Mouse (Mus musculus) CH12.LX (cell line): ENCODE data around the gene Cbr2.

Experiments used
- CHD2 ChIP-seq: IDR thresholded peaks from 2 replicates; pipeline ENCODE4 v1.6.1; 2011; ENCODE audit warnings: low read length, improper control_type of control experiment
- CTCF ChIP-seq, 2 experiments: IDR thresholded peaks in 1 of 2; conservative IDR thresholded peaks in 1 of 2; 2 replicates each; pipeline ENCODE4 v1.5.1; 2011 to 2012; ENCODE audit warnings: low read depth in 2 of 2, low read length in 2 of 2, improper control_type of control experiment in 1 of 2, inconsistent platforms in 1 of 2, mild to moderate bottlenecking in 1 of 2, moderate library complexity in 1 of 2
- EP300 ChIP-seq: IDR thresholded peaks from 2 replicates; pipeline ENCODE4 v1.6.1; 2011; ENCODE audit warnings: low read length, improper control_type of control experiment
- HCFC1 ChIP-seq: IDR thresholded peaks from 2 replicates; pipeline ENCODE4 v1.6.1; 2012; ENCODE audit warnings: low read depth, mild to moderate bottlenecking, inconsistent platforms, low read length, improper control_type of control experiment
- MAX ChIP-seq: IDR thresholded peaks from 2 replicates; pipeline ENCODE4 v1.6.1; 2011; ENCODE audit warnings: low read length, improper control_type of control experiment
- MAZ ChIP-seq: IDR thresholded peaks from 2 replicates; pipeline ENCODE4 v1.6.1; 2012; ENCODE audit warnings: low read depth, mild to moderate bottlenecking, inconsistent platforms, low read length, improper control_type of control experiment, moderate library complexity
- MEF2A ChIP-seq: IDR thresholded peaks from 2 replicates; pipeline ENCODE4 v1.6.1; 2014; ENCODE audit warnings: low read depth, mild to moderate bottlenecking, inconsistent platforms, low read length, improper control_type of control experiment, borderline replicate concordance
- MYC ChIP-seq: IDR thresholded peaks from 2 replicates; pipeline ENCODE4 v1.6.1; 2011; ENCODE audit warnings: low read depth, mild to moderate bottlenecking, improper control_type of control experiment, low read length
- NRF1 ChIP-seq: IDR thresholded peaks from 2 replicates; pipeline ENCODE4 v1.6.1; 2014; ENCODE audit warnings: low read depth, mild to moderate bottlenecking, inconsistent platforms, low read length, improper control_type of control experiment, moderate library complexity
- POLR2A ChIP-seq: IDR thresholded peaks from 2 replicates; pipeline ENCODE4 v1.6.1; 2011; ENCODE audit warnings: low read depth, mild to moderate bottlenecking, improper control_type of control experiment, low read length
- ZC3H11A ChIP-seq: IDR thresholded peaks from 2 replicates; pipeline ENCODE4 v1.6.1; 2012; ENCODE audit warnings: low read depth, mild to moderate bottlenecking, inconsistent platforms, low read length, improper control_type of control experiment
- ZMIZ1 ChIP-seq: IDR thresholded peaks from 2 replicates; pipeline ENCODE4 v1.6.1; 2012; ENCODE audit warnings: low read depth, mild to moderate bottlenecking, inconsistent platforms, low read length, improper control_type of control experiment
- ZNF384 ChIP-seq: IDR thresholded peaks from 2 replicates; pipeline ENCODE4 v1.6.1; 2012; ENCODE audit warnings: low read depth, low read length, improper control_type of control experiment, inconsistent platforms

DNA sequence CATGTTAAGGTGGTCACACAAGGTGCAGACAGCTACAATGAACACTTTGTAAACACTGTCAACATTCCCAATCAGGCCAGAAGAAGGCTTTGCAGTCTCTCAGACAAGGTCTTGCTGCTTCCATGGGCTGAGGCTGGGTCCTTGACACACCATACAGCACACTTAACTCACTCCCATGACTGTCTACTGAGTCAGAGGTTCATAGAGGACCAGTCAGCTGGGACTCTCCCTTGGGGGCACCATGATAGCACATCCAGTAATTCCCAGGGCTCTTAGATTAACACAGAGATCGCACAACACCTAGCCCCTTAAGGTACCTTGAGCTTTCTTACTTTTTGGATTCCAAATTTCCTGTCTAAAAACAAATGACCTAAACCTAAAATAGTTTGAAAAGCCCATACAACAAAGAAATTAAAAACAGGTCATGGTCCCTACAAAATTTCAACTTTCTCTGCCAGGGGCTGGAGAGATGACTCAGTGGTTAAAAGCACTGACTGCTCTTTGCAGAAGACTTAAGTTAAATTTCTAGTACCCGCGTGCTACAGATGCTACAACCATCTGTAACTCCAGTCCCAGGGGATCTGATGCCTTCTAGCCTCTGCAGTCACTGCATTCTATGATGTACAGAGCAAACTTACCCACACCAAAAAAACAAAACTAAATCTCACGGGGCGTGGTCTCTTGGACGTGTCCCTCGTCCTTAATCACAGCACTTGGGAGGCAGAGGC lies 41.7 kb upstream of the Cbr2 start:
- TF ChIP-seq CTCF (conservative IDR thresholded peaks at IDR 0.05 in 1 of 2, IDR thresholded peaks at IDR 0.05 in 1 of 2; ENCODE audit: low read depth in 2 of 2, low read length in 2 of 2) (no peak), ZNF384 (no peak), CHD2 (no peak), HCFC1 (no peak), MAX (no peak), NRF1 (no peak), ZC3H11A (no peak), EP300 (no peak), POLR2A (no peak), MEF2A (no peak), MAZ (no peak), ZMIZ1 (no peak), MYC (no peak)
